Mouse (Mus musculus) liver, embryonic 13.5 days (tissue): ENCODE measurements around the gene Olfr1457. TPM values are rescaled to one million over a fixed set of nuclear protein-coding genes. Genes with fewer than 3 reads are reported as not detected.

Source experiments
- ATAC-seq: fragments of 200-750 bp; cut with Nextera tagmentation; 2 replicates; pipeline ENCODE4 v1.8.0; 2017; ENCODE audit warnings: low read depth, mild to moderate bottlenecking, moderate number of reproducible peaks, moderate library complexity
- DNase-seq: peaks from one replicate; pipeline ENCODE4 v3.0.0; 2022
- H3K27ac ChIP-seq: fragments of 300-500 bp; sonication (generic); 2 replicates; pipeline ENCODE4 v1.5.1; 2015; ENCODE audit warnings: moderate library complexity, mild to moderate bottlenecking, inconsistent platforms
- H3K27me3 ChIP-seq: fragments of 300-500 bp; sonication (generic); 2 replicates; pipeline ENCODE4 v1.6.1; 2015; ENCODE audit warnings: mild to moderate bottlenecking, inconsistent platforms
- H3K36me3 ChIP-seq: fragments of 300-500 bp; sonication (generic); 2 replicates; pipeline ENCODE4 v1.6.1; 2015; ENCODE audit warnings: mild to moderate bottlenecking, inconsistent platforms
- H3K4me1 ChIP-seq: fragments of 300-500 bp; sonication (generic); replicated peaks from 2 replicates; pipeline ENCODE4 v1.6.1; 2015; ENCODE audit warnings: inconsistent platforms
- H3K4me2 ChIP-seq: fragments of 300-500 bp; sonication (generic); 2 replicates; pipeline ENCODE4 v1.6.1; 2015; ENCODE audit warnings: inconsistent platforms, mild to moderate bottlenecking, moderate library complexity
- H3K4me3 ChIP-seq: fragments of 300-500 bp; sonication (generic); replicated peaks from 2 replicates; pipeline ENCODE4 v1.5.1; 2015; ENCODE audit warnings: mild to moderate bottlenecking, inconsistent platforms
- H3K9ac ChIP-seq: fragments of 300-500 bp; sonication (generic); 2 replicates; pipeline ENCODE4 v1.6.1; 2015; ENCODE audit warnings: mild to moderate bottlenecking, inconsistent platforms
- H3K9me3 ChIP-seq: fragments of 300-500 bp; sonication (generic); replicated peaks from 2 replicates; pipeline ENCODE4 v1.6.1; 2016; ENCODE audit warnings: inconsistent platforms
- WGBS: fragments of 180-500 bp; shearing (Covaris S2); methylation state at CpG from one replicate; pipeline ENCODE4 v1.1.7; 2015; ENCODE audit not compliant: insufficient replicate concordance; 5-methylcytosine and 5-hydroxymethylcytosine counted together
- polyA plus RNA-seq: library from polyadenylated mRNA; unstranded; fragments of >200 nt; fragmentation: Nextera tagmentation; extraction: Ambion mirVana; gene quantifications from 2 replicates; pipeline ENCODE4 v1.2.1, GENCODE M21; 2015

Gene Olfr1457
- polyA plus RNA-seq, result not detected in 2 replicates

DNA sequence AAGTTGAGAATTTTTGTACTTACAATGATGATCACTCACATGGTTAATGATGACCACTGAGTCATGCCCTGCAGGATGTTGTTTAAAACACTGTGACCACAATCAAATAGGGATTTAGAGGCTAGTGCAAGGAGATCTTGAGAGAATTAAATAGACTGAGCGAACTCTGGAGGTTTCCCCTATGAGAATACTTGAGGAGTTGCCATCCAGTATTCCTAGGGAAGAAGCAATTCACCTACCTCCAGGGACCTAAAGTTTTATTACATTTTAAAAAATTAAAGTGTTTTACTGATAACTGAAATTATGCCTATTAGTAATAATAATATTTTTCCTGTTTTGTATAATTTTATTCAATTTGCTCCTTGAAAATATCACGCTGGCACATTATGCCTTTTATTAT lies at the start of gene Olfr1457:
Gene Olfr1457 (minus strand): TSS at position 101 of the 400 bp plus-strand sequence.
- no peaks in the 10 kb centered on the region for H3K4me1 ChIP-seq
- no peaks in the 10 kb centered on the region for H3K27me3 ChIP-seq
- no peak within 1 kb of the TSS for H3K4me3 ChIP-seq
- ATAC-seq, result no peak
- H3K4me2 ChIP-seq, result no peak within 1 kb of the TSS
- no peaks in the 10 kb centered on the region for H3K36me3 ChIP-seq
- no peak within 1 kb of the TSS for H3K9ac ChIP-seq
- WGBS, result 57% methylated on average over 2 of the region's 2 CpGs
- DNase-seq, result no peak
- H3K9me3 ChIP-seq, result no peaks in the 10 kb centered on the region; the same call in 1 of the 2 replicates
- H3K27ac ChIP-seq, result no peak within 1 kb of the TSS

DNA sequence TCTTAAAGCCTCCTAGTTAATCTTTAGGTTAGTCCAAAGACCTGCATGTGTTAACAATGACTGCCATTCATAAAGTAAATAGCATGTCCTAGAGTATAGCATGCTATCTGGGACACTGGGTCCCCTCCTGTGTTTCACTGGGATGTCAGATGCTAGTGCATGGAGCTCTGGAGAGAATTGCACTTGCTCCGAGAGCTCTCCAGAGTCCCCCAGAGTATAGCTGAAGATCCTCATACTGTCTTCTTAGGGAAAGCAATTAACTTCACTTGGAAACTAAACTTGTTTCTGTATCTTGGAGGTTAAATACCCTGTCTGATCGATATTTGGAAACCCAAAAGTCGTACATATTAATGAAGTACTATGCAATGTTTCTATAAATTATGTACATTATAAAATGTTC lies 9.0 kb upstream of the Olfr1457 start, which contains the start of gene Olfr1458:
Gene Olfr1458 (minus strand): TSS at position 101 of the 400 bp plus-strand sequence.
- no peak within 1 kb of the TSS for H3K27ac ChIP-seq
- no peak within 1 kb of the TSS for H3K9ac ChIP-seq
- H3K36me3 ChIP-seq, result no peaks in the 10 kb centered on the region
- no peak within 1 kb of the TSS for H3K4me2 ChIP-seq
- no peak within 1 kb of the TSS for H3K4me3 ChIP-seq
- no peaks in the 10 kb centered on the region for H3K27me3 ChIP-seq
- H3K4me1 ChIP-seq, result no peaks in the 10 kb centered on the region
- WGBS, result 54% methylated on average over 3 of the region's 3 CpGs
- no peak for DNase-seq
- H3K9me3 ChIP-seq, result no peaks in the 10 kb centered on the region
- no peak for ATAC-seq

DNA sequence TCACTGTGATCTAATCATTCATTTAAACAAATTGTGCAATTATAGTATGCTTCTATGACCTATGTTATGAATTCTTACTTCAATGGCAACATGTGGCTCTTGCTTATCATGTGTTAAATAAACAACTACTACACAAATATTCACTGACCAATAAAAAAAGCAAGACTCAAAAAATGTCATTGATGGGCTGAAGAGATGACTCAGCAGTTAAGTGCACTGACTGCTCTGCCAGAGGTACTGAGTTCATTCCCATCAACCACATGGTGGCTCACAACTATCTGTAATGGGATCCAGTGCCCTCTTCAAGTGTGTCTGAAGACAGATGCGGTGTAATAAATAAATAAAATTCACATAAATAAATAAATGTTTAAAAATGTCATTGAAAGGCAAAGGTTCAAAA lies 3.8 kb downstream of the Olfr1457 start:
- Histone ChIP-seq H3K9ac (no peak overlapping the region), H3K27ac (no peak overlapping the region), H3K4me3 (no peak overlapping the region), H3K4me1 (no peaks in the 10 kb centered on the region), H3K9me3 (no peaks in the 10 kb centered on the region; the same call in 1 of the 2 replicates), H3K36me3 (no peaks in the 10 kb centered on the region), H3K4me2 (no peak overlapping the region), H3K27me3 (no peaks in the 10 kb centered on the region)
- ATAC-seq, result no peak
- 68% methylated on average over 1 of the region's 1 CpGs for WGBS
- DNase-seq, result no peak

DNA sequence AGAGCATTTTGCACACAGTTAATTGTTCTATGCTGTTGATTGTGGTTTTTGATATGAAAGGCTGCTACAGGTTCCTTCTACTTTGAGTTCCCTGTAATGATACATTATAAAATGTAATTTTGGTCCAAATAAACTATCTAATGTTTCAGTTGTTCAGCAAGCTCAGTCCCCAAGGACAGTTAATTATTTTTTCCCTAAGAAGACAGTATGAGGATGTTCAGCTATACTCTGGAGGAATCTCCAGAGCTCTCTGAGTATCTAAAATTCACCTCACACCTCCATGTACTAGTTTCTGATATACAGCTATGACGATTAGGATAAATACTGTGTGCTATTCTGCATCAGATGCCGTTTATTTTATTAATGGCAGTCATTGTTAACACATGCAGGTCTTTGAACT lies 37.4 kb downstream of the Olfr1457 start, which contains the start of gene Olfr1454:
Gene Olfr1454 (plus strand): TSS at position 301 of the 400 bp plus-strand sequence.
- ATAC-seq, result no peak
- Histone ChIP-seq H3K27me3 (no peaks in the 10 kb centered on the region), H3K36me3 (no peaks in the 10 kb centered on the region), H3K9me3 (no peaks in the 10 kb centered on the region), H3K4me2 (no peak within 1 kb of the TSS), H3K9ac (no peak within 1 kb of the TSS), H3K4me1 (no peaks in the 10 kb centered on the region), H3K27ac (no peak within 1 kb of the TSS), H3K4me3 (no peak within 1 kb of the TSS)
- DNase-seq, result no peak
- 48% methylated on average over 2 of the region's 2 CpGs for WGBS

Other genes with a start within 250 kb of the Olfr1457 start
- gene Olfr1444, start 240.6 kb downstream of the Olfr1457 start, polyA plus RNA-seq, result not detected in 2 replicates
- not detected in 2 replicates for gene Olfr1445, start 214.0 kb downstream of the Olfr1457 start, polyA plus RNA-seq
- gene Olfr1446, start 204.4 kb downstream of the Olfr1457 start, polyA plus RNA-seq, result not detected in 2 replicates
- gene Olfr1447, start 194.1 kb downstream of the Olfr1457 start, polyA plus RNA-seq, result not detected in 2 replicates
- not detected in 2 replicates for gene Olfr1448, start 173.5 kb downstream of the Olfr1457 start, polyA plus RNA-seq
- gene Olfr1449, start 167.1 kb downstream of the Olfr1457 start, polyA plus RNA-seq, result not detected in 2 replicates
- gene Olfr1450, start 147.6 kb downstream of the Olfr1457 start, polyA plus RNA-seq, result not detected in 2 replicates
- not detected in 2 replicates for gene Olfr1451, start 102.9 kb downstream of the Olfr1457 start, polyA plus RNA-seq
- not detected in 2 replicates for gene Olfr1453, start 69.6 kb downstream of the Olfr1457 start, polyA plus RNA-seq
- gene Olfr1454, start 37.3 kb downstream of the Olfr1457 start, polyA plus RNA-seq, result not detected in 2 replicates
- not detected in 2 replicates for gene Olfr1458, start 8.9 kb upstream of the Olfr1457 start, polyA plus RNA-seq
- gene Olfr1459, start 51.7 kb upstream of the Olfr1457 start, polyA plus RNA-seq, result not detected in 2 replicates
- not detected in 2 replicates for gene Olfr1461, start 65.1 kb upstream of the Olfr1457 start, polyA plus RNA-seq
- gene Olfr1462, start 87.8 kb upstream of the Olfr1457 start, polyA plus RNA-seq, result not detected in 2 replicates
- not detected in 2 replicates for gene Olfr1463, start 133.4 kb upstream of the Olfr1457 start, polyA plus RNA-seq
- gene Olfr1465, start 217.7 kb upstream of the Olfr1457 start, polyA plus RNA-seq, result not detected in 2 replicates
- gene Olfr1466, start 241.0 kb upstream of the Olfr1457 start, polyA plus RNA-seq, result not detected in 2 replicates